Mouse (Mus musculus) small intestine, adult 2 months (tissue): ENCODE data around the gene Bspry. TPM values are rescaled to one million over a fixed set of nuclear protein-coding genes. Genes with fewer than 3 reads are reported as not detected.

Experiments
- H3K27ac ChIP-seq: fragments of 200-500 bp; 2 replicates; pipeline ENCODE4 v1.5.1; 2012; ENCODE audit warnings: low read depth, low read length, control low read depth, inconsistent platforms; ENCODE audit not compliant: insufficient read depth
- H3K27me3 ChIP-seq: fragments of 200-500 bp; 2 replicates; pipeline ENCODE4 v1.6.1; 2012; ENCODE audit warnings: mild to moderate bottlenecking, moderate library complexity, low read length, inconsistent platforms; ENCODE audit not compliant: control insufficient read depth, insufficient read depth
- H3K36me3 ChIP-seq: fragments of 200-500 bp; 2 replicates; pipeline ENCODE4 v1.6.1; 2012; ENCODE audit warnings: mild to moderate bottlenecking, low read length, control low read depth, inconsistent platforms; ENCODE audit not compliant: control insufficient read depth, insufficient read depth
- H3K4me1 ChIP-seq: fragments of 200-500 bp; 2 replicates; pipeline ENCODE4 v1.6.1; 2012; ENCODE audit warnings: low read length, inconsistent platforms, mixed read lengths; ENCODE audit not compliant: control insufficient read depth, insufficient read depth, insufficient read length
- H3K4me3 ChIP-seq: fragments of 200-500 bp; 2 replicates; pipeline ENCODE4 v1.5.1; 2012; ENCODE audit warnings: low read depth, mild to moderate bottlenecking, control low read depth, inconsistent platforms, low read length, moderate library complexity
- CTCF ChIP-seq: fragments of 200-500 bp; IDR thresholded peaks from 2 replicates; pipeline ENCODE4 v1.5.1; 2012; ENCODE audit warnings: low read depth, mild to moderate bottlenecking, control low read depth, inconsistent platforms, low read length, moderate library complexity, mixed read lengths; ENCODE audit not compliant: insufficient replicate concordance, insufficient read length; ENCODE audit errors: extremely low read depth
- POLR2A ChIP-seq: fragments of 200-500 bp; IDR thresholded peaks from 2 replicates; pipeline ENCODE4 v1.6.1; 2012; ENCODE audit warnings: low read depth, mild to moderate bottlenecking, control low read depth, inconsistent platforms, low read length, moderate library complexity
- WGBS: fragments of 180-500 bp; shearing (Covaris S2); methylation state at CpG from one replicate; pipeline ENCODE4 v1.1.7; 2018; 5-methylcytosine and 5-hydroxymethylcytosine counted together
- polyA plus RNA-seq: library from polyadenylated mRNA; depleted of rRNA; stranded (reverse); fragments of >200 nt; gene quantifications from 2 replicates; pipeline ENCODE4 v1.2.3, GENCODE M21; 2012

Gene Bspry
- polyA plus RNA-seq, 1 experiment, result 104 TPM

- WGBS, result 80% methylated on average over 3 of the region's 3 CpGs
- H3K27me3 ChIP-seq, result no peaks in the 10 kb centered on the region
- TF ChIP-seq CTCF, result no peak
- no peak for TF ChIP-seq POLR2A
These were observed 26.1 kb downstream of the Bspry start for GRCm38 (mm10) chr4:62505991-62506390.

GRCm38 (mm10) chr4:62506798-62507197 is 26.9 kb downstream of the Bspry start:
- Histone ChIP-seq H3K27ac (no peak overlapping the region), H3K36me3 (peaks cover 36% of the 10 kb centered on the region), H3K27me3 (no peaks in the 10 kb centered on the region), H3K4me1 (peaks cover 22% of the 10 kb centered on the region), H3K4me3 (no peak overlapping the region)
- WGBS, result 23% methylated on average over 2 of the region's 2 CpGs
- TF ChIP-seq POLR2A, result no peak
- peak; percentile 62; the same call in 1 of the 2 replicates for TF ChIP-seq CTCF

More at GRCm38 (mm10) chr4:62505991-62506390, 26.1 kb downstream of the Bspry start:
- peaks cover 22% of the 10 kb centered on the region for H3K4me1 ChIP-seq
- H3K4me3 ChIP-seq, result no peak overlapping the region
- H3K36me3 ChIP-seq, result peaks cover 28% of the 10 kb centered on the region
- no peak overlapping the region for H3K27ac ChIP-seq

GRCm38 (mm10) chr4:62508839-62509238 is 29.0 kb downstream of the Bspry start:
- peaks cover 51% of the 10 kb centered on the region for H3K36me3 ChIP-seq

GRCm38 (mm10) chr4:62509946-62510345 is 30.1 kb downstream of the Bspry start:
- Histone ChIP-seq H3K36me3 (peaks cover 54% of the 10 kb centered on the region), H3K4me1 (peaks cover 10% of the 10 kb centered on the region), H3K27ac (peak overlapping the region; percentile 21; the same call in 1 of the 2 replicates), H3K27me3 (no peaks in the 10 kb centered on the region), H3K4me3 (no peak overlapping the region)
- WGBS, result 30% methylated on average over 11 of the region's 11 CpGs
- no peak for TF ChIP-seq CTCF
- TF ChIP-seq POLR2A, result no peak

More at GRCm38 (mm10) chr4:62508839-62509238, 29.0 kb downstream of the Bspry start:
- no peak overlapping the region for H3K27ac ChIP-seq
- no peak overlapping the region for H3K4me3 ChIP-seq
- TF ChIP-seq POLR2A (no peak), CTCF (no peak)
- WGBS, result 33% methylated on average over 5 of the region's 5 CpGs
- no peaks in the 10 kb centered on the region for H3K27me3 ChIP-seq
- H3K4me1 ChIP-seq, result peaks cover 14% of the 10 kb centered on the region

- Histone ChIP-seq H3K4me1 (peaks cover 28% of the 10 kb centered on the region), H3K27me3 (no peaks in the 10 kb centered on the region), H3K4me3 (no peak overlapping the region), H3K36me3 (peaks cover 41% of the 10 kb centered on the region), H3K27ac (no peak overlapping the region)
- TF ChIP-seq CTCF (no peak), POLR2A (no peak)
- WGBS, result 74% methylated on average over 11 of the region's 11 CpGs
These were observed 34.2 kb downstream of the Bspry start for GRCm38 (mm10) chr4:62513998-62514506.

- H3K4me3 ChIP-seq, result no peak overlapping the region
- no peak overlapping the region for H3K27ac ChIP-seq
- H3K27me3 ChIP-seq, result no peaks in the 10 kb centered on the region
- H3K36me3 ChIP-seq, result peaks cover 35% of the 10 kb centered on the region
- WGBS, result 87% methylated on average over 7 of the region's 7 CpGs
- H3K4me1 ChIP-seq, result peaks cover 24% of the 10 kb centered on the region
- TF ChIP-seq POLR2A (no peak), CTCF (no peak)
These were observed 35.1 kb downstream of the Bspry start for GRCm38 (mm10) chr4:62514995-62515394.

- no peak for TF ChIP-seq POLR2A
- no peak for TF ChIP-seq CTCF
- WGBS, result 50% methylated on average over 3 of the region's 3 CpGs
- peaks cover 19% of the 10 kb centered on the region for H3K4me1 ChIP-seq
- H3K27ac ChIP-seq, result peak overlapping the region; percentile 3; the same call in 1 of the 2 replicates
- no peak overlapping the region for H3K4me3 ChIP-seq
- H3K36me3 ChIP-seq, result peaks cover 31% of the 10 kb centered on the region
- H3K27me3 ChIP-seq, result no peaks in the 10 kb centered on the region
These were observed 35.6 kb downstream of the Bspry start for GRCm38 (mm10) chr4:62515490-62515889.
